Mouse (Mus musculus) embryonic facial prominence, embryonic 14.5 days (tissue): ENCODE measurements at regions not wholly inside any gene's neighbourhood (a gene's known extent, or its start where the extent isn't known, plus 50 kb on each side); places are given as distances from the start of the nearest gene placed in this dataset.
"Not testable (repeated sequence)": the region's sequence is repeated elsewhere in the genome, so short reads cannot be mapped to it uniquely, and the experiment has no call there.

ENCODE experiments used
- ATAC-seq: fragments of 200-750 bp; cut with Nextera tagmentation; 2 replicates; pipeline ENCODE4 v1.8.0; 2017; ENCODE audit warnings: low read depth, moderate number of reproducible peaks, moderate TSS enrichment
- DNase-seq: peaks from one replicate; pipeline ENCODE4 v3.0.0-alpha.2; 2015; ENCODE audit warnings: low spot score
- H3K27ac ChIP-seq: fragments of 300-500 bp; sonication (generic); replicated peaks from 2 replicates; pipeline ENCODE4 v1.5.1; 2014; ENCODE audit warnings: low read depth, mild to moderate bottlenecking, low read length, moderate library complexity
- H3K27me3 ChIP-seq: fragments of 300-500 bp; sonication (generic); replicated peaks from 2 replicates; pipeline ENCODE4 v1.6.1; 2014; ENCODE audit warnings: low read length; ENCODE audit not compliant: control insufficient read depth, insufficient read depth
- H3K36me3 ChIP-seq: fragments of 300-500 bp; sonication (generic); 2 replicates; pipeline ENCODE4 v1.6.1; 2014; ENCODE audit warnings: low read length, mixed read lengths; ENCODE audit not compliant: control insufficient read depth, insufficient read depth
- H3K4me1 ChIP-seq: fragments of 300-500 bp; sonication (generic); 2 replicates; pipeline ENCODE4 v1.6.1; 2014; ENCODE audit warnings: antibody characterized with exemption, low read length; ENCODE audit not compliant: control insufficient read depth, insufficient read depth
- H3K4me2 ChIP-seq: fragments of 300-500 bp; sonication (generic); 2 replicates; pipeline ENCODE4 v1.6.1; 2014; ENCODE audit warnings: low read depth, mild to moderate bottlenecking, low read length, moderate library complexity, mixed read lengths
- H3K4me3 ChIP-seq: fragments of 300-500 bp; sonication (generic); 2 replicates; pipeline ENCODE4 v1.5.1; 2014; ENCODE audit warnings: low read depth, mild to moderate bottlenecking, low read length
- H3K9ac ChIP-seq: fragments of 300-500 bp; sonication (generic); 2 replicates; pipeline ENCODE4 v1.6.1; 2014; ENCODE audit warnings: low read depth, mild to moderate bottlenecking, low read length, moderate library complexity, mixed read lengths
- H3K9me3 ChIP-seq: fragments of 300-500 bp; sonication (generic); 2 replicates; pipeline ENCODE4 v1.6.1; 2016; ENCODE audit warnings: low read length; ENCODE audit not compliant: control insufficient read depth
- WGBS: fragments of 180-500 bp; shearing (Covaris S2); extraction: QIAGEN DNeasy Blood & Tissue Kit; methylation state at CpG from one replicate; pipeline ENCODE4 v1.1.7; 2014; 5-methylcytosine and 5-hydroxymethylcytosine counted together

DNA sequence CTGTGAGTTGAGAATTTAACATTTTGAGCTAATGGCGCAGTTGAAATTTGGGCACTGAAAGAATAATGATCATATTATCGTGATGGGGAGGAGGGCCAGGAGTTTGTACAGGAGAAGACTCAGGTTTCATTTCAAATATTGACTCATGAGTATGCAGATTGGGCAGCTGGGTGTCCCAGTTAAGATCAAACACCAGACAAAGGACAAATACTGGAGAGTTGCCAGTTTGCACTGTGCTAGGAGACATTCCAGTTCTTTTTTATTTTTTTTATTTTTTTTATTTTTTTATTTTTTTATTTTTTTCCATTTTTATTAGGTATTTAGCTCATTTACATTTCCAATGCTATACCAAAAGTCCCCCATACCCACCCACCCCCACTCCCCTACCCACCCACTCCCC is 411.2 kb upstream of the Api5 start:
- not testable (repeated sequence) for H3K9me3 ChIP-seq, H3K4me1 ChIP-seq, H3K4me2 ChIP-seq, H3K27me3 ChIP-seq, H3K4me3 ChIP-seq, H3K9ac ChIP-seq, H3K36me3 ChIP-seq, H3K27ac ChIP-seq
- 80% methylated on average over 2 of the region's 2 CpGs for WGBS
- ATAC-seq (0 out of 2 replicates have a peak, but pooled peaks have one; percentile 55), DNase-seq (peak; percentile 62)

DNA sequence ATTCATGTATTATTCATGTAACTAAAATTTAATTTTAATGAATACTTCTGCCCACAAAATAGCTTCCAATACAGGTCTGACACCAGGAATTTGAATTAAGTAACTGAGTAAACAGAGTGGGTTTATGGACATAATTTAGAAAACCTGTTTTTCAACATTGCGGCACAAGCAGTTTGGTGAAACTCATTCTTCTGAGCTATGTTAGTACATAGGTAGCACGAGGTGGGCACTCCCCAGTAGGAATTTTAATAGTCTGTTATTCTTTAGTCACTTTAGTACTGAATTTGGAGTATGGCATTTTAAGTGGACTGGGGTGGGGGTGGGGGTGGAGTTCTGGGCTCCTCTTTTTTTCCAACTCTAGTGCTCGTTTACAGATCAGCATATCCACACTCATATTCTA is 408.5 kb upstream of the Api5 start:
- Histone ChIP-seq H3K27me3 (no peaks in the 10 kb centered on the region), H3K4me1 (no peaks in the 10 kb centered on the region), H3K36me3 (no peaks in the 10 kb centered on the region), H3K9me3 (no peaks in the 10 kb centered on the region), H3K27ac (no peak overlapping the region), H3K9ac (no peak overlapping the region), H3K4me2 (no peak overlapping the region), H3K4me3 (no peak overlapping the region)
- peak; percentile 47 for DNase-seq
- 40% methylated on average over 3 of the region's 3 CpGs for WGBS
- peak; percentile 60 for ATAC-seq
